Mouse (Mus musculus) liver, embryonic 13.5 days (tissue): ENCODE results near the gene Cds1. TPM values are rescaled to one million over a fixed set of nuclear protein-coding genes. Genes with fewer than 3 reads are reported as not detected.

ENCODE experiments used
- ATAC-seq: fragments of 200-750 bp; cut with Nextera tagmentation; 2 replicates; pipeline ENCODE4 v1.8.0; 2017; ENCODE audit warnings: low read depth, mild to moderate bottlenecking, moderate number of reproducible peaks, moderate library complexity
- DNase-seq: peaks from one replicate; pipeline ENCODE4 v3.0.0; 2022
- H3K27ac ChIP-seq: fragments of 300-500 bp; sonication (generic); 2 replicates; pipeline ENCODE4 v1.5.1; 2015; ENCODE audit warnings: moderate library complexity, mild to moderate bottlenecking, inconsistent platforms
- H3K27me3 ChIP-seq: fragments of 300-500 bp; sonication (generic); 2 replicates; pipeline ENCODE4 v1.6.1; 2015; ENCODE audit warnings: mild to moderate bottlenecking, inconsistent platforms
- H3K36me3 ChIP-seq: fragments of 300-500 bp; sonication (generic); 2 replicates; pipeline ENCODE4 v1.6.1; 2015; ENCODE audit warnings: mild to moderate bottlenecking, inconsistent platforms
- H3K4me1 ChIP-seq: fragments of 300-500 bp; sonication (generic); replicated peaks from 2 replicates; pipeline ENCODE4 v1.6.1; 2015; ENCODE audit warnings: inconsistent platforms
- H3K4me2 ChIP-seq: fragments of 300-500 bp; sonication (generic); 2 replicates; pipeline ENCODE4 v1.6.1; 2015; ENCODE audit warnings: inconsistent platforms, mild to moderate bottlenecking, moderate library complexity
- H3K4me3 ChIP-seq: fragments of 300-500 bp; sonication (generic); replicated peaks from 2 replicates; pipeline ENCODE4 v1.5.1; 2015; ENCODE audit warnings: mild to moderate bottlenecking, inconsistent platforms
- H3K9ac ChIP-seq: fragments of 300-500 bp; sonication (generic); 2 replicates; pipeline ENCODE4 v1.6.1; 2015; ENCODE audit warnings: mild to moderate bottlenecking, inconsistent platforms
- H3K9me3 ChIP-seq: fragments of 300-500 bp; sonication (generic); replicated peaks from 2 replicates; pipeline ENCODE4 v1.6.1; 2016; ENCODE audit warnings: inconsistent platforms
- WGBS: fragments of 180-500 bp; shearing (Covaris S2); methylation state at CpG from one replicate; pipeline ENCODE4 v1.1.7; 2015; ENCODE audit not compliant: insufficient replicate concordance; 5-methylcytosine and 5-hydroxymethylcytosine counted together
- polyA plus RNA-seq: library from polyadenylated mRNA; unstranded; fragments of >200 nt; fragmentation: Nextera tagmentation; extraction: Ambion mirVana; gene quantifications from 2 replicates; pipeline ENCODE4 v1.2.1, GENCODE M21; 2015

Cds1 gene
- polyA plus RNA-seq, 1 experiment from 2014 or later = 0.27 TPM

GRCm38 (mm10) chr5:101852116-101852680, 87.3 kb downstream of the Cds1 start:
- no peak overlapping the region for H3K9ac ChIP-seq
- H3K4me1 ChIP-seq = peaks cover 18% of the 10 kb centered on the region
- DNase-seq (no peak), ATAC-seq (no peak)
- WGBS = 90% methylated on average over 21 of the region's 21 CpGs
- no peak overlapping the region for H3K27ac ChIP-seq
- H3K27me3 ChIP-seq = no peaks in the 10 kb centered on the region
- H3K36me3 ChIP-seq = peaks cover 91% of the 10 kb centered on the region
- no peak overlapping the region for H3K4me2 ChIP-seq
- H3K4me3 ChIP-seq = no peak overlapping the region
- no peaks in the 10 kb centered on the region for H3K9me3 ChIP-seq

GRCm38 (mm10) chr5:101854100-101854499, 89.2 kb downstream of the Cds1 start:
- Histone ChIP-seq H3K4me2 (no peak overlapping the region), H3K4me1 (peaks cover 8% of the 10 kb centered on the region; the same call in 1 of the 2 replicates), H3K9me3 (no peaks in the 10 kb centered on the region), H3K27me3 (no peaks in the 10 kb centered on the region), H3K4me3 (no peak overlapping the region), H3K27ac (no peak overlapping the region), H3K36me3 (peaks cover 83% of the 10 kb centered on the region), H3K9ac (no peak overlapping the region)
- 89% methylated on average over 11 of the region's 11 CpGs for WGBS
- ATAC-seq (no peak), DNase-seq (no peak)

GRCm38 (mm10) chr5:101854667-101855066, 89.7 kb downstream of the Cds1 start:
- DNase-seq = peak; percentile 11
- WGBS = 74% methylated on average over 7 of the region's 7 CpGs
- Histone ChIP-seq H3K4me2 (no peak overlapping the region), H3K4me3 (no peak overlapping the region), H3K9ac (no peak overlapping the region), H3K9me3 (no peaks in the 10 kb centered on the region), H3K27me3 (no peaks in the 10 kb centered on the region), H3K4me1 (peaks cover 8% of the 10 kb centered on the region; the same call in 1 of the 2 replicates), H3K36me3 (peaks cover 82% of the 10 kb centered on the region), H3K27ac (no peak overlapping the region)
- ATAC-seq = no peak

- Histone ChIP-seq H3K36me3 (peaks cover 77% of the 10 kb centered on the region), H3K4me2 (no peak overlapping the region), H3K9me3 (no peaks in the 10 kb centered on the region), H3K4me3 (no peak overlapping the region), H3K27ac (no peak overlapping the region), H3K4me1 (peaks cover 8% of the 10 kb centered on the region; the same call in 1 of the 2 replicates), H3K9ac (no peak overlapping the region), H3K27me3 (no peaks in the 10 kb centered on the region)
- DNase-seq (no peak), ATAC-seq (no peak)
- WGBS = 82% methylated on average over 16 of the region's 16 CpGs
These were observed 90.5 kb downstream of the Cds1 start for GRCm38 (mm10) chr5:101855475-101855874.

- 81% methylated on average over 10 of the region's 10 CpGs for WGBS
These were observed 94.0 kb downstream of the Cds1 start for GRCm38 (mm10) chr5:101858891-101859436.

GRCm38 (mm10) chr5:101861786-101862571, 97.0 kb downstream of the Cds1 start:
- DNase-seq (no peak), ATAC-seq (no peak)
- Histone ChIP-seq H3K4me3 (no peak overlapping the region), H3K27me3 (no peaks in the 10 kb centered on the region), H3K9ac (no peak overlapping the region), H3K9me3 (no peaks in the 10 kb centered on the region), H3K36me3 (peaks cover 72% of the 10 kb centered on the region), H3K4me2 (no peak overlapping the region), H3K4me1 (no peaks in the 10 kb centered on the region), H3K27ac (no peak overlapping the region)
- WGBS = 84% methylated on average over 18 of the region's 18 CpGs

More at GRCm38 (mm10) chr5:101858891-101859436, 94.0 kb downstream of the Cds1 start:
- Histone ChIP-seq H3K4me3 (no peak overlapping the region), H3K9me3 (no peaks in the 10 kb centered on the region), H3K27ac (no peak overlapping the region), H3K27me3 (no peaks in the 10 kb centered on the region), H3K9ac (no peak overlapping the region), H3K4me1 (no peaks in the 10 kb centered on the region), H3K36me3 (peaks cover 73% of the 10 kb centered on the region), H3K4me2 (no peak overlapping the region)
- ATAC-seq (no peak), DNase-seq (no peak)

- Histone ChIP-seq H3K9ac (no peak overlapping the region), H3K27me3 (no peaks in the 10 kb centered on the region), H3K9me3 (no peaks in the 10 kb centered on the region), H3K4me1 (no peaks in the 10 kb centered on the region), H3K27ac (no peak overlapping the region), H3K4me3 (no peak overlapping the region), H3K4me2 (no peak overlapping the region), H3K36me3 (peaks cover 66% of the 10 kb centered on the region)
- WGBS = 87% methylated on average over 8 of the region's 8 CpGs
- DNase-seq = no peak
- ATAC-seq = no peak
These were observed 97.7 kb downstream of the Cds1 start for GRCm38 (mm10) chr5:101862651-101863050.

- Histone ChIP-seq H3K36me3 (peaks cover 72% of the 10 kb centered on the region), H3K9ac (no peak overlapping the region), H3K4me2 (no peak overlapping the region), H3K9me3 (no peaks in the 10 kb centered on the region), H3K4me1 (no peaks in the 10 kb centered on the region), H3K27ac (no peak overlapping the region), H3K4me3 (no peak overlapping the region), H3K27me3 (no peaks in the 10 kb centered on the region)
- DNase-seq (no peak), ATAC-seq (no peak)
- 71% methylated on average over 6 of the region's 6 CpGs for WGBS
These were observed 99.0 kb downstream of the Cds1 start for GRCm38 (mm10) chr5:101863946-101864345.

- Histone ChIP-seq H3K4me2 (no peak overlapping the region), H3K36me3 (peaks cover 79% of the 10 kb centered on the region), H3K27me3 (no peaks in the 10 kb centered on the region), H3K4me3 (no peak overlapping the region), H3K9me3 (no peaks in the 10 kb centered on the region), H3K9ac (no peak overlapping the region), H3K4me1 (no peaks in the 10 kb centered on the region), H3K27ac (no peak overlapping the region)
- DNase-seq (no peak), ATAC-seq (no peak)
- 65% methylated on average over 2 of the region's 2 CpGs for WGBS
These were observed 101.8 kb downstream of the Cds1 start for GRCm38 (mm10) chr5:101866722-101867121.
